Mouse (Mus musculus): ENCODE results near the gene Slc19a2. TPM values are rescaled to one million over a fixed set of nuclear protein-coding genes. Genes with fewer than 3 reads are reported as not detected.

The Slc19a2 gene
- polyA plus RNA-seq, 1 experiment from 2014 or later, result 31.1 TPM

GRCm38 (mm10) chr1:164279332-164279731 is 30.5 kb downstream of the Slc19a2 start:
- H3K9ac ChIP-seq (replicated peaks), result no peak overlapping the region
- no peak overlapping the region for H3K4me2 ChIP-seq (ENCODE audit: low read depth, low read length)
- no peaks in the 10 kb centered on the region for H3K27me3 ChIP-seq (ENCODE audit: insufficient read depth, low read length)
- no peaks in the 10 kb centered on the region for H3K36me3 ChIP-seq (replicated peaks; ENCODE audit: insufficient read depth, low read length)
- peaks cover 6% of the 10 kb centered on the region for H3K4me1 ChIP-seq (ENCODE audit: insufficient read depth)
- ATAC-seq (no peak), DNase-seq (no peak)
- no peak overlapping the region for H3K27ac ChIP-seq (ENCODE audit: low read depth)
- H3K9me3 ChIP-seq (ENCODE audit: low read length), result no peaks in the 10 kb centered on the region
- TF ChIP-seq EP300 (IDR thresholded peaks at IDR 0.05; ENCODE audit: low read depth), result no peak
- no peak for TF ChIP-seq CTCF (IDR thresholded peaks at IDR 0.05; ENCODE audit: low read depth)
- no peak overlapping the region for H3K4me3 ChIP-seq (ENCODE audit: low read depth, low read length)
- WGBS (ENCODE audit: insufficient replicate concordance), result 79% methylated on average over 4 of the region's 4 CpGs

GRCm38 (mm10) chr1:164284007-164284406 is 35.2 kb downstream of the Slc19a2 start:
- DNase-seq, result no peak

GRCm38 (mm10) chr1:164287406-164287805 is 38.6 kb downstream of the Slc19a2 start:
- no peak for ATAC-seq
- Histone ChIP-seq H3K9me3 (ENCODE audit: low read length) (no peaks in the 10 kb centered on the region), H3K4me1 (ENCODE audit: insufficient read depth) (no peaks in the 10 kb centered on the region), H3K4me3 (ENCODE audit: low read depth, low read length) (no peak overlapping the region), H3K4me2 (ENCODE audit: low read depth, low read length) (no peak overlapping the region), H3K27ac (ENCODE audit: low read depth) (no peak overlapping the region), H3K27me3 (ENCODE audit: insufficient read depth, low read length) (no peaks in the 10 kb centered on the region), H3K9ac (replicated peaks) (no peak overlapping the region), H3K36me3 (replicated peaks; ENCODE audit: insufficient read depth, low read length) (peaks cover 12% of the 10 kb centered on the region)
- DNase-seq, result no peak
- TF ChIP-seq CTCF (IDR thresholded peaks at IDR 0.05; ENCODE audit: low read depth), result no peak
- no peak for TF ChIP-seq EP300 (IDR thresholded peaks at IDR 0.05; ENCODE audit: low read depth)
- 62% methylated on average over 15 of the region's 15 CpGs for WGBS (ENCODE audit: insufficient replicate concordance)

More at GRCm38 (mm10) chr1:164284007-164284406, 35.2 kb downstream of the Slc19a2 start:
- Histone ChIP-seq H3K27ac (ENCODE audit: low read depth) (no peak overlapping the region), H3K4me1 (ENCODE audit: insufficient read depth) (no peaks in the 10 kb centered on the region), H3K27me3 (ENCODE audit: insufficient read depth, low read length) (no peaks in the 10 kb centered on the region), H3K9ac (replicated peaks) (no peak overlapping the region), H3K4me2 (ENCODE audit: low read depth, low read length) (no peak overlapping the region), H3K36me3 (replicated peaks; ENCODE audit: insufficient read depth, low read length) (no peaks in the 10 kb centered on the region), H3K9me3 (ENCODE audit: low read length) (no peaks in the 10 kb centered on the region), H3K4me3 (ENCODE audit: low read depth, low read length) (no peak overlapping the region)
- TF ChIP-seq CTCF (IDR thresholded peaks at IDR 0.05; ENCODE audit: low read depth) (no peak), EP300 (IDR thresholded peaks at IDR 0.05; ENCODE audit: low read depth) (no peak)
- no peak for ATAC-seq
- 78% methylated on average over 3 of the region's 3 CpGs for WGBS (ENCODE audit: insufficient replicate concordance)

- Histone ChIP-seq H3K27ac (ENCODE audit: low read depth) (no peak overlapping the region), H3K9ac (replicated peaks) (no peak overlapping the region), H3K9me3 (ENCODE audit: low read length) (no peaks in the 10 kb centered on the region), H3K36me3 (replicated peaks; ENCODE audit: insufficient read depth, low read length) (peaks cover 29% of the 10 kb centered on the region), H3K4me3 (ENCODE audit: low read depth, low read length) (no peak overlapping the region), H3K27me3 (ENCODE audit: insufficient read depth, low read length) (no peaks in the 10 kb centered on the region), H3K4me1 (ENCODE audit: insufficient read depth) (no peaks in the 10 kb centered on the region), H3K4me2 (ENCODE audit: low read depth, low read length) (no peak overlapping the region)
- DNase-seq (no peak), ATAC-seq (no peak)
- WGBS (ENCODE audit: insufficient replicate concordance), result 81% methylated on average over 5 of the region's 5 CpGs
- peak; percentile 19; the same call in 1 of the 2 replicates for TF ChIP-seq CTCF (IDR thresholded peaks at IDR 0.05; ENCODE audit: low read depth)
- no peak for TF ChIP-seq EP300 (IDR thresholded peaks at IDR 0.05; ENCODE audit: low read depth)
Measured at GRCm38 (mm10) chr1:164292040-164292439, 43.2 kb downstream of the Slc19a2 start.

GRCm38 (mm10) chr1:164294071-164294470 is 45.2 kb downstream of the Slc19a2 start:
- 82% methylated on average over 6 of the region's 6 CpGs for WGBS (ENCODE audit: insufficient replicate concordance)
- Histone ChIP-seq H3K4me2 (ENCODE audit: low read depth, low read length) (no peak overlapping the region), H3K36me3 (replicated peaks; ENCODE audit: insufficient read depth, low read length) (peaks cover 48% of the 10 kb centered on the region), H3K4me3 (ENCODE audit: low read depth, low read length) (no peak overlapping the region), H3K9me3 (ENCODE audit: low read length) (no peaks in the 10 kb centered on the region), H3K27me3 (ENCODE audit: insufficient read depth, low read length) (no peaks in the 10 kb centered on the region), H3K27ac (ENCODE audit: low read depth) (no peak overlapping the region), H3K4me1 (ENCODE audit: insufficient read depth) (no peaks in the 10 kb centered on the region), H3K9ac (replicated peaks) (no peak overlapping the region)
- no peak for TF ChIP-seq CTCF (IDR thresholded peaks at IDR 0.05; ENCODE audit: low read depth)
- no peak for TF ChIP-seq EP300 (IDR thresholded peaks at IDR 0.05; ENCODE audit: low read depth)
- no peak for ATAC-seq
- no peak for DNase-seq

- DNase-seq (no peak), ATAC-seq (no peak)
- Histone ChIP-seq H3K9me3 (ENCODE audit: low read length) (no peaks in the 10 kb centered on the region), H3K4me3 (ENCODE audit: low read depth, low read length) (no peak overlapping the region), H3K4me1 (ENCODE audit: insufficient read depth) (no peaks in the 10 kb centered on the region), H3K9ac (replicated peaks) (no peak overlapping the region), H3K27me3 (ENCODE audit: insufficient read depth, low read length) (no peaks in the 10 kb centered on the region), H3K27ac (ENCODE audit: low read depth) (no peak overlapping the region), H3K36me3 (replicated peaks; ENCODE audit: insufficient read depth, low read length) (peaks cover 52% of the 10 kb centered on the region), H3K4me2 (ENCODE audit: low read depth, low read length) (no peak overlapping the region)
- TF ChIP-seq CTCF (IDR thresholded peaks at IDR 0.05; ENCODE audit: low read depth), result no peak
- TF ChIP-seq EP300 (IDR thresholded peaks at IDR 0.05; ENCODE audit: low read depth), result no peak
- 86% methylated on average over 4 of the region's 5 CpGs for WGBS (ENCODE audit: insufficient replicate concordance)
Measured at GRCm38 (mm10) chr1:164296473-164296872, 47.6 kb downstream of the Slc19a2 start.

GRCm38 (mm10) chr1:164301949-164302348 is 53.1 kb downstream of the Slc19a2 start:
- Histone ChIP-seq H3K36me3 (replicated peaks; ENCODE audit: insufficient read depth, low read length) (peaks cover 40% of the 10 kb centered on the region), H3K4me2 (ENCODE audit: low read depth, low read length) (no peak overlapping the region), H3K9me3 (ENCODE audit: low read length) (no peaks in the 10 kb centered on the region), H3K4me3 (ENCODE audit: low read depth, low read length) (no peak overlapping the region), H3K27me3 (ENCODE audit: insufficient read depth, low read length) (no peaks in the 10 kb centered on the region), H3K27ac (ENCODE audit: low read depth) (no peak overlapping the region), H3K9ac (replicated peaks) (no peak overlapping the region), H3K4me1 (ENCODE audit: insufficient read depth) (peaks cover 5% of the 10 kb centered on the region)
- no peak for ATAC-seq
- no peak for DNase-seq
- WGBS (ENCODE audit: insufficient replicate concordance), result 53% methylated on average over 4 of the region's 4 CpGs
- TF ChIP-seq EP300 (IDR thresholded peaks at IDR 0.05; ENCODE audit: low read depth) (no peak), CTCF (IDR thresholded peaks at IDR 0.05; ENCODE audit: low read depth) (no peak)

Measured in liver, postnatal 0 days (tissue).